Mouse (Mus musculus) limb, embryonic 13.5 days (tissue): Measurements from ENCODE around the gene Tmem178. TPM values are rescaled to one million over a fixed set of nuclear protein-coding genes. Genes with fewer than 3 reads are reported as not detected.
A peak's percentile ranks its signal among the peaks of the same experiment; 100 is the strongest.

ENCODE experiments used
- ATAC-seq: fragments of 200-750 bp; cut with Nextera tagmentation; 2 replicates; pipeline ENCODE4 v1.8.0; 2017; ENCODE audit warnings: low read depth, moderate number of reproducible peaks, moderate TSS enrichment; ENCODE audit not compliant: low FRiP score
- H3K27ac ChIP-seq: fragments of 300-500 bp; sonication (generic); 2 replicates; pipeline ENCODE4 v1.5.1; 2015; ENCODE audit warnings: inconsistent platforms, mild to moderate bottlenecking, moderate library complexity
- H3K27me3 ChIP-seq: fragments of 300-500 bp; sonication (generic); 2 replicates; pipeline ENCODE4 v1.6.1; 2015; ENCODE audit warnings: mild to moderate bottlenecking, inconsistent platforms
- H3K36me3 ChIP-seq: fragments of 300-500 bp; sonication (generic); 2 replicates; pipeline ENCODE4 v1.6.1; 2015; ENCODE audit warnings: inconsistent platforms, mild to moderate bottlenecking, moderate library complexity
- H3K4me1 ChIP-seq: fragments of 300-500 bp; sonication (generic); 2 replicates; pipeline ENCODE4 v1.6.1; 2015; ENCODE audit warnings: inconsistent platforms
- H3K4me2 ChIP-seq: fragments of 300-500 bp; sonication (generic); replicated peaks from 2 replicates; pipeline ENCODE4 v1.6.1; 2015; ENCODE audit warnings: inconsistent platforms, mild to moderate bottlenecking, moderate library complexity
- H3K4me3 ChIP-seq: fragments of 300-500 bp; sonication (generic); 2 replicates; pipeline ENCODE4 v1.5.1; 2015; ENCODE audit warnings: moderate library complexity, mild to moderate bottlenecking, inconsistent platforms
- H3K9ac ChIP-seq: fragments of 300-500 bp; sonication (generic); 2 replicates; pipeline ENCODE4 v1.6.1; 2015; ENCODE audit warnings: mild to moderate bottlenecking, inconsistent platforms
- H3K9me3 ChIP-seq: fragments of 300-500 bp; sonication (generic); 2 replicates; pipeline ENCODE4 v1.6.1; 2016; ENCODE audit warnings: inconsistent platforms
- WGBS: fragments of 180-500 bp; shearing (Covaris S2); methylation state at CpG from one replicate; pipeline ENCODE4 v1.1.7; 2015; 5-methylcytosine and 5-hydroxymethylcytosine counted together
- polyA plus RNA-seq: library from polyadenylated mRNA; unstranded; fragments of >200 nt; fragmentation: Nextera tagmentation; extraction: Ambion mirVana; gene quantifications from 2 replicates; pipeline ENCODE4 v1.2.1, GENCODE M21; 2015

The Tmem178 gene
- polyA plus RNA-seq, 1 experiment from 2014 or later: 9.1 TPM

DNA sequence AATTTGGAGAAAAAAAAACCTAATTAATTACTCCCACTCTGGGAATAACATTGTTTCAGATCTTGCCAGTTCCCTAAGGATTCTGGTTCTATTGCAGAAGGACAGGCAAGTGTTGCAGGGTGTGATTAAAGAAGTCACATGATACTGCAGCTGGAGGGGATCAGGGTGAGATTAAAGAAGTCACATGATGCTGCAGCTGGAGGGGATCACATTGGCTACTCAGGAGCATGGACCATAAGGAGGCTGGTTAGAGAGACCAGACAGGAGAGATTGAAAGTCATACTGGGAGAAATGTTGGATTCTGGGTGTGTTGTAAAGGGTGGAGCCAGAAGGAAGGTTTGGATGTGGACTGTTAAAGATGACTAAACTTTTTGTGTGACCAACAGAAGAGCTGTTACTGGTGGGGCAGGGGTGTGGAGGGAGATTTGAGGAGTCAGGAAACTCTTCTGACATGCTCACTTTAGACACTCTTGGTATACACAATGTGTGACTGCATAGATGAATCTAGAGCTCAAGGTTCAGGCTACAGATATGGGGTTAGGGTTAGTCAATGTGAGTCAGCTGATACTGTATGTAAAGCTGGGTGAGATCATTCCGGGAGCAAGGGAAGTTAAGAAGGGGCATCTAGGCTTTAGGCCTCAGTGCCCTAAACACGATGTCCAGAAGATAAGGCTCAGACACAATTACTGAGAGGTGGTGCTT lies 94.4 kb downstream of the Tmem178 start:
- no peak overlapping the region for H3K9ac ChIP-seq
- H3K36me3 ChIP-seq: peaks cover 77% of the 10 kb centered on the region

DNA sequence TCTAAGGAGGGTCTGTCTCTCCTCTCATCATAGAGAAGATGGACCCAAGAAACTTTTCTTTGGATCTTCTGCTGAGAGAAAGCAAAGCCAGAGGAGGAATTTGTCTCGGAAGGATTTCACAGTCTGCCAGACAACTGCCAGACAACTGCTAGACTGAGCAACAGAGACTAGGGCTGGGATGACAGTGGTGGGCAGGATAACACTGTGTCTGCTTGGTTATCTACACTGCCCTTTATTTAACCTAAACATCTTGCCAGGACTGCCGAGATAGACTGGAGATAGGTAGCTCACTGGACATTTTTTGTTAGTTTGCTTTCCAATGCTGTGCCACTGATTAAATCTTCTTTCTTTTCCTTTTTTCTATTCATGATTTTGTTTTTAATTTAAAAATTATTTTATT lies 97.2 kb downstream of the Tmem178 start:
- Histone ChIP-seq H3K4me1 (no peaks in the 10 kb centered on the region), H3K4me3 (no peak overlapping the region), H3K36me3 (peaks cover 73% of the 10 kb centered on the region), H3K27ac (no peak overlapping the region), H3K4me2 (no peak overlapping the region), H3K9ac (no peak overlapping the region), H3K27me3 (no peaks in the 10 kb centered on the region), H3K9me3 (no peaks in the 10 kb centered on the region)
- no peak for ATAC-seq
- WGBS: 79% methylated on average over 2 of the region's 2 CpGs

More for the DNA sequence above, 94.4 kb downstream of the Tmem178 start:
- Histone ChIP-seq H3K9me3 (no peaks in the 10 kb centered on the region), H3K4me1 (no peaks in the 10 kb centered on the region), H3K4me3 (no peak overlapping the region), H3K27me3 (no peaks in the 10 kb centered on the region), H3K4me2 (no peak overlapping the region), H3K27ac (no peak overlapping the region)
- no peak for ATAC-seq
- 93% methylated on average over 2 of the region's 2 CpGs for WGBS

DNA sequence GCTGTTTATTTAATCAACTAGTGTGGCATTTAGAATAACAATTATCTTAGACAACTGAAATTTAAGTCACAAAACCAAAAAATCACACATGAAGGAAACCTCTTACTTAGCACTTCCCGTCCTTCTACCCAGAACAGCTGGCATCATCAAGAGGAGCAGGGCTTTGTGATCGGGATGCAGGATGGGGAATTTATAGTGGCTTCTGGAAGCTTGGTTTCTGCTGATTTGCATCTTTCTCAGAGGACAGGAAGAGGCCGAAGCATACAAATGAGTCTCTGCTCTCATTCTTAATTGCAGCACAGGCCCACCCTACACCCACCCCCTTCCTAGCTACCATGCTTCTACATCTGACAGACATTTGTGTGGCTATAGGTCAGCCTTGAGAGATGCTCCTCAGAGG lies 99.9 kb downstream of the Tmem178 start:
- ATAC-seq: no peak
- H3K36me3 ChIP-seq: peaks cover 62% of the 10 kb centered on the region
- 86% methylated on average over 3 of the region's 3 CpGs for WGBS

DNA sequence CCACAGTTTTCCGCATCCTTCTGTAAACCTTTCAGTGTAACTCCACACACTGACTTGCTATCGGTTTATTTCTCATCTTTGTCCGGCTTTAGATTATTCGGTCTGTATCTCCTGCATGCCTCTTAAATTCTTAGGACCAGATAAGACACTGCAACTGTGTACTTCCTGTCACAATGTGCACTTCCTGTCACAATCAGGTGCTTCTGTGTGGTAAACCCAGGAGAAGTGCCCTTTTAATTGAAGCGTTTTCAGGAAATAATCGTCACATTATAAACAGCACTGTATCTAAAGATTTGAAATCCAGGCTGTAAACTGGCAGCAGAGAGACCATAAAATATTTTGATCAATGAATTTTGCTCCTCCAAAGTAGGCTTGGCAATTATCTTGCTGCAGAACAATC lies 100.7 kb downstream of the Tmem178 start:
- no peak for ATAC-seq
- Histone ChIP-seq H3K4me3 (no peak overlapping the region), H3K27me3 (no peaks in the 10 kb centered on the region), H3K4me1 (peaks cover 8% of the 10 kb centered on the region; the same call in 1 of the 2 replicates), H3K27ac (no peak overlapping the region), H3K9ac (no peak overlapping the region), H3K36me3 (peaks cover 57% of the 10 kb centered on the region), H3K9me3 (no peaks in the 10 kb centered on the region), H3K4me2 (no peak overlapping the region)
- 94% methylated on average over 6 of the region's 6 CpGs for WGBS

More for the DNA sequence above, 99.9 kb downstream of the Tmem178 start:
- Histone ChIP-seq H3K9ac (no peak overlapping the region), H3K4me3 (no peak overlapping the region), H3K9me3 (no peaks in the 10 kb centered on the region), H3K27ac (no peak overlapping the region), H3K4me1 (peaks cover 8% of the 10 kb centered on the region; the same call in 1 of the 2 replicates), H3K27me3 (no peaks in the 10 kb centered on the region), H3K4me2 (no peak overlapping the region)

DNA sequence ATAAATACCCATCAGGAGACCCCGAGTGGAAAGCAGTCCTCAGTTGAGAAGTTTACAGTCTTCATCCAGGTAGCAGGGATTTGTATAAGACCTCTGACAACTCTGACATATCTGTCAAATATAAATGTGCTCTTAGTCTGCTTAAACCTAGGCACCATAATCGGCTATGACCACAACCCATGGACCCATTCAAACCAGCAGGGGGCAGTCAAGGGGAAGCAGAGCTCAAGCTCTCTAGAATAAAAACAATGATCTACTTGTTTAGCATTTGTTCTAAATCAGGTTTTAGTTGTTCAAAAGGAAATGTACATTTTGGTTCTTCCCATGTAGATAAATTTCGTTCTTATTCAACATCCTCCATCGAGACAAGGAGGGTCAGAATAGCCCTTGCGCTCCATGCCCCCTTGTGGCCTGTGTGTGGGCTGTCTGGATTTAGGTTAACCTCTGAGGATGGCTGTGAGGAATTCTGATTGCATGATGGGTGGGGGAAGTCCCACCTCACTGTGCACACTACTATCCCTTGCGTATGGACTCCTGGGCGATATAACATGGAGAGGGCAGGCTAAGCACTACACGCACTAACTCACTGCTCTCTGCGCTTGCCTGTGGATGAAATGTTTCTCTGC lies 101.2 kb downstream of the Tmem178 start:
- no peak overlapping the region for H3K4me2 ChIP-seq
- no peak overlapping the region for H3K4me3 ChIP-seq
- 88% methylated on average over 9 of the region's 9 CpGs for WGBS
- no peak overlapping the region for H3K27ac ChIP-seq
- H3K36me3 ChIP-seq: peaks cover 57% of the 10 kb centered on the region
- no peak for ATAC-seq
- H3K4me1 ChIP-seq: peaks cover 8% of the 10 kb centered on the region; the same call in 1 of the 2 replicates
- H3K9me3 ChIP-seq: no peaks in the 10 kb centered on the region
- H3K27me3 ChIP-seq: no peaks in the 10 kb centered on the region
- no peak overlapping the region for H3K9ac ChIP-seq

DNA sequence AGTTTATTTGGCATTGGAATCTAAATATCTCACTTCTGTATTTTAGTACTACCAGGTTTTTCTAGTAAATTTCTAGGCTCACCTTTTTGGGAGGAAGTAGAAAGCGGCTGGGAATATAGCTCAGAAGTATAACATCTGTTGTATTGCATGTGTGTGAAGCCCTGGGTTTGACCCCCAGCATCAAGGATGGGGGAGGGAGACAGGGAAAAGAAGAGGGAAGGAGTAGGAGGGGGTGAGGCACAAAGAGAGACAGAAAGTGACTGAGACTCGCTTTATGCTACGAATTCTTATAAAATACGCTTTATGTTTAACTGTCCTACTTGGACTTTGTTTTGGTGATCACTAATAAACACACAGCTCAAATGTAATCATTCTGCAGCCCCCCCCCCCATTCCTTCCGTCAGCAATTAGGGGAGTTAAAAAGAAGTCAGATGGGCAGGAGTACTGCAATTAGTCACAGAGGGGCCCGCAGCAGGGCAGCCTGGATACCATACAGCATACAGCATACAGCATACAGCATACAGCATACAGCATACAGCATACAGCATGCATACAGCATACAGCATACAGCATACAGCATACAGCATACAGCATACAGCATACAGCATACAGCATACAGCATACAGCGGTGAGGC lies 103.6 kb downstream of the Tmem178 start:
- WGBS: 64% methylated on average over 7 of the region's 7 CpGs
- peaks cover 8% of the 10 kb centered on the region; the same call in 1 of the 2 replicates for H3K4me1 ChIP-seq
- ATAC-seq: no peak
- H3K9ac ChIP-seq: 0 out of 2 replicates have a peak overlapping the region, but pooled peaks have one; percentile 4
- H3K4me2 ChIP-seq: no peak overlapping the region
- no peaks in the 10 kb centered on the region for H3K27me3 ChIP-seq
- peaks cover 55% of the 10 kb centered on the region for H3K36me3 ChIP-seq
- H3K9me3 ChIP-seq: no peaks in the 10 kb centered on the region
- no peak overlapping the region for H3K4me3 ChIP-seq
- H3K27ac ChIP-seq: no peak overlapping the region

Other genes with a start within 250 kb of the Tmem178 start
- 29.0 and 31.7 TPM in 2 replicates for gene Map4k3, start 216.1 kb upstream of the Tmem178 start, polyA plus RNA-seq
- gene Thumpd2, start 120.5 kb downstream of the Tmem178 start, polyA plus RNA-seq: 19.0 TPM in 2 replicates